Mouse (Mus musculus): ENCODE data around the gene Arhgef3.

The Arhgef3 gene

DNA sequence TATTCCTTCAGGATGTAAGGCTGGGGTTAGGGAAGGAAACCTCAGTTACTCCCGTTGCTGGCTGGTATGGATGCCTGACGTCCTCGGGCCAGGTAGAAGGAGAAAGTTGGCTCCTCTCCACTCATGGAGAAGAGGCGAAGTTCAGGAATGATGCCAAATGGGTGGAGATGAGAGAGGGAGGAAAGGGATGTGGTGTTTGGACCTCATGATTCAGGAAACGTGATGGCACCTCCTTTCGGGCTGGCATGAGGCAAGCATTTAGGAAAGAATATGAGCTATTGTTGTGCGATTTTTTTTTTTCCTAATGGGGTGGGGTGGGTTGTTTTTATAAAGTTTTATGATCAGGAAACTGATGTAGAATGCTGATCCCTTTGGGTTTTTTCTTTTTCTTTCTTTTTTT lies 210.0 kb downstream of the Arhgef3 start:
- DNase-seq = peak in 1 of 2 experiments; percentile 26

DNA sequence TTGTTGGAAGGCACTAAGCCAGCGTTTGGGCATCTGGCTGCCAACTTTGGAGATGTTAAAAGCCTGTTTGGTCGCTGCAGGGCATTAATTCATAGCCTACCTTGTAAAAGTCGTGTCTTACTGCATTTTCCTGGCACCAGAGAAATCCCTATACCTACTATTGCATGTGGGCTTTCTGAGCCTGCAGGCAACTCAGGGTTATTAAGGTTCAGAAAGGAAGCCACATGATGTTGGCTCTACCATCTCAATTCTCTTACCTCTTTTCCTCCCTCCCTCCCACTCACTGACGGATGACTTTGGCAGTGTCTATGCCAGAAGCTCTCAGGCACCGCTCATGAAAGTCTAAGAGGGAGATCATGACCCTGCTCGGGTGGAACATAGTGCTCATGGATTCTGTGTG lies 210.8 kb downstream of the Arhgef3 start:
- DNase-seq = no peak

DNA sequence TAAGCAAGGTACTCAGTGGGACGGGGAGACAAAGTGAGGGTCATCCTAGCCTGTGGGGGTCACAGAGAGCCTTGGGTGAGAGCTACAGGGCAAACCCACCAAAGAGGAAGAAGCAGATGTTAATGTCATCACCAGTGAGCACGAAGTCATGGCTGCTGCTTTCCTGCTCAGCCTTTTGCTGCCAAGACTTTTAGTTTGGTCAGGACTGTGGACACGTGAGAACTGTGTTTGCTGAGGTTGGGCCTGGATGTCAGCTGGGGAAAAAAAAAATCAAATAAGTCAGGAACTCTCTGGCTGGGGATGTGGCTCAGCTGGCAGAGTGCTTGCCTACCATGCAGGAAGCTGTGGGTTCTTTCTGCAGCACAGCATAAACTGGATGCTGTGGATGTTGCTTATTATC lies 213.2 kb downstream of the Arhgef3 start:
- DNase-seq = no peak

DNA sequence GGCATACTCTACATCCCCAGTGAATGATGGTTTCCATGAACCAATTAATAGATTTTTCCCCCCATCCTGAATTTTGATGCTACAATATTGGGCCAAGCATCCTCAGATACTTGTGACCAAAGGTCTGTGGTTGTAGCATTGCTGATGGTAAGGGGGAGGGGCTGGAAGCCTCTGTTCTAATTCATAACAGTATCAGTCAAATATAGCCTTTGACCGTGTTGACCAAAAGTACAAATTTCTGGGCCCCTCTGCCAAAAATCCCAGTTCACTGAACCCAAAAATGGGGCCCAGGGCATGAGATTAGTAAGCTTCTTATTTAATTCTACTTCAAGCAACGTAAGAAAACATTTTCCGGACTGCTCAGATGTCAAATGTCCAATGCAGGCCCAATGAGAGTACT lies 214.3 kb downstream of the Arhgef3 start:
- DNase-seq = no peak

DNA sequence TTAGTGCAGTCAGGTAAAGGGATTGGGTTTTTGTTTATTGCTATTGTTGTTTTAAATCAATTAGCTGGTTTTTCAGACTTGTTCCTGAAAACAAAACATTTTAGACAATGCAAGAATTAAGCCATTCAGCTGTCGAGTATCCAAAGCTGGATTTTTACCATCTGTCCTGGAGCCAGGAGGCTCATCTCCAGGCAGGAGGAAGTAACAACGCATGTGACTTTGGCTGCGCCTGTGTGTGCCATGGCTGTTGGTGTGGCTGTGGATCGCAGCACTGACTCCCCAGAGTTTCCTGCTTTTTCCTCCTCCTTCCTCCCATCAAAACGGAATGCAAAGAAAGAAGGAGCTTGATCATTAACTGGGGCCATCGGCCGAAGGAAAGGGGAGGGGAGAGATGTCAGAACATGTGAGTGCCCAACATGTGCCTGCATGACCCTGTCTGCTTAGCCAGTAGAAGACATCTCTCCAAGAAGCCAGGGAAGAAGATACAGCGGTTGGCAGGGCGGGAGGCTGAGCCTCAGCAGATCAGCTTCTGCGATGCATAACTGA lies 216.9 kb downstream of the Arhgef3 start:
- peak; percentile 65 to 78 for DNase-seq

DNA sequence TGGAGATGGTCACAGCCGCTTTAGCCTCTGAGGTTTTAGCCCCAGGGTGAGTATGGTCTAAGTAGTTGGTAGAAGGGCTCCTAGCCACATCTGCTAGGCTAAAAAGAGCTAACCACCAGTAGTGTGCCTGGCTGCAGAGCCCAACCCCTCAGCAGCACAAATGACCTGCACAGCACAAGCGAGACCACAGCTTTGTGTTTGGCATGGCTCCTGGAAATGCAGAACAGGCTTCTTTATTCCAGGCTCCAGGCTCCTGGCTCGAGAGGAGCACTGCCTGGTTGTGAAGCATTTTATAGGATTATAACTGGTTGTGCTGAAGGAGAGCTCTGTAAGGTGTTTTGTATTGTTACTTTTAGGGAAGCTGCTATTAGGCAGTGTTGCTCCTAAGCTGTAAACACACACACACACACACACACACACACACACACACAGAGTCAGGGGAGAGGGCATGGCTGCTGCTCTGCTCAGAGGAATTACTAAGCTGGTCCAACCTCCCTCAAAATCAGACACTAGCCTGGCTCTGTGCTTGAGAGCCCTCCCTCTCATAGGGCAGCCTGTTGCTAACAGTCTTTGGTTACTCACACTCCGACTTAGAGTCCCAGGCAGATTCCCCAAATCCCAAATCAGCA lies 217.8 kb downstream of the Arhgef3 start:
- DNase-seq = peak; percentile 47 to 63

DNA sequence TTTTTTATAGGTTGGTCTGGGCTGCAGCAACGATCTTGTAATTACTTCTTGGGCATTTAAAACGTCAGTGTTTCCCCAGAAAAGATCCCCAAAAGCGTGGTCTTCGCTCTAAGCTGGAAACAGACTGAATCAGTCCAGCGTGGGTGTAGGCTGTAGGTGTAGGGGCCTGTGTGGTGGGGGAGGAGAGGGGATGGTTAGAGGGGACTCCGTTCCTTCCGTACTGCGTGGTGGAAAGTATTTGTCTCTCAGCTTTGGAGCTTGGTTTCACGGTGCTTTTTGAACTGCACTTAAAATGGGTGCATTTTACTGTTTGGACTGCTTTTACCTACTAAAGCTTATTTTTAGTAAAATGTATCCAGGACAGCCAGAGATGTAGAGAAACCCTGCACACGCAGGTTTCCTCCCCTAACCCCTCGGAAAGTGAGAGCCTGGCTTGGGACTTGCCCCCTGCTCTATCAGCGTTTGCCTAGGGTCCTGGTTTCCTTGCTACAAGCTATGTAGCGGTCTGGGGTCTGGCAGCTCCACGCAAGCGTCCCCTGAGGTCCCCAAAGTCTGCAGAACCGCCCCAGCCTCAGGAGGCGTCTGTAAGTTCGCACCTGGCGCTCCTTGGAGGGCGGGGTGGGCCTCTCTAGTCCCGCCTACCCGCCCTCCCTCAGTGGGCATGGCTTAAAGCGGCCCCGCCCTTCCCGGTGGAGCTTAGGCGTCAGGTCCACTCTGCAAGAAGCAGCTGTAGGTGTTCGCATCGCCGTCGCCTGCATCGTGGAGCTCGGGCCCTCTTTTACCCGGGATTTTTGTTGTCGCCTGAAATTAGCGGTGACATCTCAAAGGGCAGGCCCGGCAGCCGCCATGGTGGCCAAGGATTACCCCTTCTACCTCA lies 220.9 kb downstream of the Arhgef3 start:
- peak; percentile 94 to 96 for DNase-seq

DNA sequence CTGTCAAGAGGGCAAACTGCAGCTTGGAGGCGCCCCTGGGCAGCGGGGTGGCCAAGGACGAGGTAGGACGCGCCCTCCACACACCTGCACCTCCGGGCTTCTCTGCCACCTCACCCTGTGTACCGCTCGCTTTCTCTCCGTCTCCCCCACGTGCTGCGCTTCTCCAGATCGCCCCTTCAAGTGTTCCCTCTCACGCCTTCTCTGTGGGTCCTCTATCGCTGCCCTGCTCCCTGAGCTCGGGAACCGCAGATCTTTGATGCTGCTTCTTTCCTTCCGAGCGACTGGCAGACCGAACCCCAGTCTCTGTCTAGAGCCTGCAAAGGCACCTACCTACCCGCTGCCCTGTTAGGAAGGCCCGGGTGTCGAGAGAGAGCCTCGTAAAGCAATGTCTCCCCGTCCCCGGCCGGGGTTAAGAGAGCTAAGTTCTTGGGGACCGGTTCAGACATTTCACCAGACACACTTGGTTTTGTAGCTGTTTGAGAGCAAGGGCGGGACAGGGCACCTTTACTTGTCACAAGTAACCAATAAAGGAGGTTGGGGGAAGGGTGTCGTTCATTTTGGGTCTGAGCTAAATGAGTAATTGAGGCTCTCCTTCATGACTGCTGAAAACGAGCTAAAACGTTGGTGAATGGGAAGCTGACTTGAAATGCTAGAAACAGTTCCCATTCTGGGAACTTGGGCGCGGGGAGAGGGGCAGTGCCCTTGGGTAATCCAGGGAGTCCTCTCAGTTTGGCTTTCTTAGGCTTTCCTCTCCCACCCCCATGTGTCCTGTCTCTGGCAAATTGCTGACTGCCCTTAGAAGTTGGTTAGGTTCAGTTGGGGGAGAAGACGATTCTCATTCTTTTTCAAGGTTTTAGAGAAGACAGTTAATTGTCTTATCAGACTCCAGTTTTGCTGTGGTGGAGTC lies 221.8 kb downstream of the Arhgef3 start:
- DNase-seq = peak in 1 of 2 experiments; percentile 60

DNA sequence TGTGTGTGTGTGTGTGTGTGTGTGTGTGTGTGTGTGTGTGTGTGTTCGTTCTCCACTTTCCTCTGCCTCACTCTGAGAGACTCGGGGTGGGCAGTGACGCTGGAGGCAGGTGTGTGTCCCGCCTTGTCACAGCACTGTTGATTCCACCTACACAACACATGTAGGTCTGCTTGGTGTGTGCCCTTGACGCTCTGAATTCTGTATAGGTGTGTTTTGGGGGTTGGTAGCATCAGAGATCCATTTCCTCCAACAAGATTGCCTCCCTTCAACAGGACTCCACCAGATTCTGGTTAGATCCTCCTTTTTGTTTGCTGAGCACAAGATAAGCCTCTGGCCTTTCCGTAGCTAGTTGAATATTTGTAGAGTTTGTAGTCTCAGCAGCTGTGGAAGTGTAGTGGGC lies 222.5 kb downstream of the Arhgef3 start:
- peak; percentile 48 to 57 for DNase-seq

DNA sequence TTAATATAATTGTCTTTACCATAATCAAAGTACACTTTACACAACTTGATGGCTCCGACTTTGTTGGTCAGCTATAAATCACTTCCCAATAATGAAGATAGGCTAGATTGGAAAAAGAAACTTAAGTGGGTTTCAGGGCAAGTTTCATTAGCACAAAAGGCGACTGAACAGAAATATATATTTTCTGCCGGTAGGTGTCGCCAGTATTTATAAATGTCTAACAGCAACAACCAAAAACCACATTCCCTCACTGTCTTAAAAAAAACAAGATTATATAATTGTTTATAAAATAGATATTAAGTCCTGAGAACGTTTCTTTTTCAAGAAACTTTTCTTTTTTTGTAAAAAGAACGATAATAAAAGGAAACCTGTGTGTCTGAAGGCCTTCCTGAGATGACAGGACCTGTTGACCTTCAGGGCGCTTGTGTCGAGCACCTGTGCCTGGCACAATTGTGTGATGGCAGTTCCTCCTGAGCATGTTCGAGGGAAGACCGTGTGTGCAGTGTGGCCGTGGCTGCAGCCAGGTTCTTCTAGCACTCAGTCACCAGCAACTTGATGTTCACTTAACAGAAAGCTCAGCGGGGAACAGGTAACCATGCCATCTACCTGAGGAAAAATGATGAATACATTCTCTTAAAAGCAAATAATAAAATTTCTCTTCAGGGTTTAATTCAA lies 223.5 kb downstream of the Arhgef3 start:
- peak; percentile 48 to 73 for DNase-seq

DNA sequence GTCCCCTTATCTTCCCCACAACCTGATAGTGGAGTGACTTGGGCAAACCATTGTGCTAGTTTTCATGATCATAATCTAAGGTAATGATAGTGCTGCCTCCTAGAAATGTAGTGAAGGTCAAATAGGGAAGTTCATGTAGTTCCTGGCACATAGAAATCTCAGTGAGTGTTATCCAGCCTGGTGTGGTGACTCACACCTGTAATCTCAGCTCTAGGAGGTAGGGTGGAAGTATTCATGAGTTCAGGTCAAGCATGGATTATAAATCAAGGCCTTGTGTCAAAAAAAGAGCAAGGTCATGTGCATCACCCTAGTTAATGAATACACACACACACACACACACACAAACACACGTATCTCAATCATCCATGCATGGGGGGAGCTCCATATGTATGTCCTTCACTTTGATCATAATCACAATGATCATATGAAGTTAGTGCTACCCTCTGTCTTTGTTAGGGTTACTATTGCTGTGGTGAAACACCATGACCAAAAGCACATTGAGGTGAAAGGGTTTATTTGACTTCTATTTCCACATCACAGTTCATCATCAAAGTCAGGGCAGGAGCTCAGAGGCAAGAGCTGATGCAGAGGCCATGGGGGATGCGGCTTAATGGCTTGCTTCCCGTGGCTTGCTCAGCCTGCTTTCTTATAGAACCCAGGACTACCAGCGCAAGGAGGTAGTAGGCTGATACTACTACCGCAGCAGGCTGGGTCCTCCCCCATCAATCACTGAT lies 226.2 kb downstream of the Arhgef3 start:
- no peak for DNase-seq

DNA sequence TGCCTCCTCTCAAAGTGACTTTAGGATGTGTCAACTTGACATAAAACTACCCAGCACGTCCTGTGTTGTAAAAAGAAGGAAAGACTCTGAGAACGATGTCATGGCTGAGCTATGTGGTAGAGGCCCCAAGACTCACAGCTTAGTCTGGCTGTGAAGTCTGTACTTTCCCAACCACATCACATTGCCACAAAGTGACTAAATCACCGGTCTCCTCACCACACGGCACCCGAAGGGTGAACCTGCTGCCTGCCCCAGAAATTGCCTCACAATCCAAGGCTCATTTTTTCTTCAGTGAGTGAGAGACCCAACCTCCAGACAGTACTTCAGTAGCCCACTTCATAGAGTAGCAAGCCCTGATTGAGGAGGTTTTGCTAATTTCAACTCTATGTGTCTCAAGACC lies 226.8 kb downstream of the Arhgef3 start:
- no peak for DNase-seq

DNA sequence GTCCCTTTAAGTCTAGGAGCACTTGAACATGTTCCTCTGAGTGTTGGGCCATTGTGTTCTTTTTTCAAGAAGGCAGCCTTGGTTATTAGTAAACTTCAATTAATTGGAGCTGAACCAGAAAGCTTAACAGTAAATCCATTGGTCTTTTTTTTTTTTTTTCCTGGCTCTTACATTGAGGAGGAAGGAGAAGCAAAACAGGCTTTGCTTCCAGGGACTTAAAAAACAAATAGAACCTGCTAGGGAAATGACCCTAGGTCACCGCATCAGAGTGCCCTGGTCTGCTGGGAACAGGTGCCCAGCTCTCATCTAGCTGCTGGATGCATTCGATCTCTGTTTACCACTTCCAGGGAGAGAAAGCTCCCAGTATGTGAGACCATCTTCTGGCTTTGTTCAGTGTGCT lies 227.8 kb downstream of the Arhgef3 start:
- DNase-seq = no peak

DNA sequence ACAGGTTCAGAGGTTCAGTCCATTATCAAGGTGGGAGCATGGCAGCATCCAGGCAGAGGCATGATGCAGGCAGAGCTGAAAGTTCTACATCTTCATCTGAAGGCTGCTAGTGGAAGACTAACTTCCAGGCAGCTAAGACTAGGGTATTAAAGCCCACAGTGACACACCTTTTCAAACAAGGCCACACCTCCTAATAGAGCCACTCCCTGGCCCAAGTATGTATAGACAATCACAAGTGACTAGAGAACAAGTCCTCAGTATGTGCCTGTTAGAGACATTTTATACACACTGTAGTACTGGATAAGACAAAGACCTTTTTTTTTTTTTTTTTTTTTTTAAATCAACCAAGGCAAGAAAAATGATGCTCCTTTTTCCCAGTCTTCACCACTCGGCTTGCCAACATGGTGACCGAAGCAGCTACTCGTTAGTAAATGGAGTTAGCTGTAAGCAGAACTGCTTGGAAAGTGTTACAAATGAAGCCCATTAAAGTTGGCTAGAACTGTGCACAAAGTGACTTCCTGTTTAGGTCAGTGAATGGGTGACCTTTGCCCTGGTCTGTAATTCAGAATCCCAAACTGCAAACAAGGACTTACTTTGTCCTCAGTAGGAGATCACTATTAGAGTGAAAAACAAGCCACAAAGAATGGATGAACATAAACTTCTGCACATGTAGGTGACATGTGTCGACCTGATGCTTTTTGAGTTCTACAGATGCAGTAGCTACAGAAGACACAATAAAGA lies 229.7 kb downstream of the Arhgef3 start:
- no peak for DNase-seq

DNA sequence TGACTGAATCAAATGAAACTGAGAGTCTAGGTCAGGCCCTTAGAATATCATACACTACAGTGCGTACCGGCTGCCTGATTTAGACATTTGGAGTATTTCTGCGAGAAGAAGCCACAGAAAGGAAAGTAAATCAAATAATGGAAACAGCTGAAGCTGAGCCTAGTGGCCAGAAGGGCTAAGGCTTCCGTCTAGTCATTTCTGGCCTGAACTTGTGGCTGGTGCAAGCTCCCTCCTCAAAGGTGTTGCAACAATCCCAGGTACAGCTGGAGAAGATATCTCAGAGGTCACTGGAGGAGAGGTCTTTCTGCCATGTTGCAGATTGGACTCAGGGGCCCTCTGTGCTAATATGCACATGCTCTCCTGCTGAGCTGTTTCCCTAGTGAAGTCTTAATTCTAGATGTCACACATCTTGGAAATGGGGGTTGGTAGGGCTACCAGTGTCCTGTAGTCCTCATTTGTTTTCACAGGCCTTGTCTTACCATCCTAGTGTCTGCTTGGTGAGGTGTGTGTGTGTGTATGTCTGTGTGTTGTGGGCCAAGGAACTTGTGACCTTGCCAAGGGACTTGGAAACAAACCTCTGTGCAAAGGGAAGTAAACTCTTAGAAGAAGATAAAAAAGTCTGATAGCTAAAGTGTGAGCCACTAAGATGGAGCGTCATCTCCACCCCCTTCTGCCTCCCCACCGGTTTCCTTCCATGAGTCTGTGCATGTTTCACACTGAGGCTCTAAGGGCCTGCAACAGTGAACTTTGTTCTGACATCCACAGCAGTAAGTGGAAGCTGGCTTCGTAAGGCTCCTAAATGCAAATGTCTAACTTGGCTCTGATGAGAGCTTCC lies 230.6 kb downstream of the Arhgef3 start:
- DNase-seq = no peak

DNA sequence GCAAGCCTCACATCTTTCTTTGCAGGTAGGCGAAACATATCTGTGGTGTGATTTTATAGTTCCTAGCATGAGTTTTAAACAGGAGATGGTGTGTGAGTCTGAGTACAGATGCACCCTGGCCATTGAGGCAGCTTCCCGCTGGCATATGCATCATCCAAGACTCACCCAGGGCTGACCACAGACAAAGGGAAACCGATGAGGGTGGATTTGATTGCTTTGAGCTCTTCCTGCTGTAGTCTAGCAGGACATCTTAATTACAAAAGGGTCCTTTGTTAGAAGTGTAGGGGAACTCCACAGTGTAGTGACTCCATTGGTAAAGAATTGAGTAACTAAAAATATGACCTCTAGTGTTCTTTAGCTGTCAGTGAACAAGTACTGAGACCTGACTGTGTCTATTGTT lies 232.5 kb downstream of the Arhgef3 start:
- DNase-seq = no peak

DNA sequence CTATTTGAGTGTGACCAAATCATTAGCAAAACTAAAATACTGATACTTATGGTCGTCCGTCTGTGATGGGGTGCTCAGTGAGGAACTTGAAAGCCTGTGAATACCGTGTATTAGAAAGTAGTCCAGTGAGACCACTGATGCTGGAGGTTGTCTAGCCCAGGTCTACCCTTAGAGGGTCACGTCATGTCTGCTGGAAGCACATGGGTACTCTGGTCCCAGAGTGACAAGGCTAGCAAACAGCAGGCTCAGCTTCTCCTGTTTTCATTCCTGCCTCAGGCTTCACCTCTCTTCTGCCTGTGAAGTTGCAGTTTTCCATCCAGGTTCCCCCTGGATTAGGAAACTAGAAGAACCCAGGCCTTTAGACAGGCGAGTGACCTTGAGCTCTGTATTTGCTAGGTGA lies 233.0 kb downstream of the Arhgef3 start:
- no peak for DNase-seq

DNA sequence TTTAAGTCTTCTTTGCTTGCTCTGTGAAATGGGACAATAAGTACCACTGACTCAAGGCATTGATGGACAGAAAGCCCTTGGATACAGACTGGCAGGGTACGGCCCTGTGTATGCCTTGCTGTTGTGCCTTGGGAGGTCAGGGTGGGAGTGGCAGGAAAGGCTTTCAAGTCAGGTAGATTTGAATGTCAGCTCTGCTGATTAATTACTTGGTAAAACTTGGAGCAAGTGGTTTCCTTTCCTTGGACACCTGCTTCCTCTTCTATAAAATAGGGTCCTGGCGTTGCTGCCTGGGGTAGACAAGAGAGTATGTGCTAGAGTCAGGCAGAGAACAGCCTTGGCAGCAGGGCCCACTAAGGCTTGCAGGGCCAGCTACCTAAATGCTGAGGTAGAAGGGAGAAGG lies 233.4 kb downstream of the Arhgef3 start:
- no peak for DNase-seq

DNA sequence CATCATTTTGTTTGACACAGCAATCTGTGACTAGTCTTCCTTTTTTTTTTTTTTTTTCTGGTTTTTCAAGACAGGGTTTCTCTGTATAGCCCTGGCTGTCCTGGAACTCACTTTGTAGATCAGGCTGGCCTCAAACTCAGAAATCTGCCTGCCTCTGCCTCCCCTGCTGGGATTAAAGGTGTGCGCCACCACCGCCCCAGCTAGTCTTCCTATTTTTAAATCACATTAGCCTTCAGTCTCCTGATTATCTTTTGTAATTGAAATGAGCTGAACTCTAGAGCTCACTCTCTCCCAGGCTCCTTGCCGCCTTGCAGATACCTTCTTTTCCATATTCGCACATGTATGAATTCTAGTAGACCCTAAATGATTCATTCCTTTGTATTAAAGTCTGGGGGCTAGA lies 234.0 kb downstream of the Arhgef3 start:
- no peak for DNase-seq

DNA sequence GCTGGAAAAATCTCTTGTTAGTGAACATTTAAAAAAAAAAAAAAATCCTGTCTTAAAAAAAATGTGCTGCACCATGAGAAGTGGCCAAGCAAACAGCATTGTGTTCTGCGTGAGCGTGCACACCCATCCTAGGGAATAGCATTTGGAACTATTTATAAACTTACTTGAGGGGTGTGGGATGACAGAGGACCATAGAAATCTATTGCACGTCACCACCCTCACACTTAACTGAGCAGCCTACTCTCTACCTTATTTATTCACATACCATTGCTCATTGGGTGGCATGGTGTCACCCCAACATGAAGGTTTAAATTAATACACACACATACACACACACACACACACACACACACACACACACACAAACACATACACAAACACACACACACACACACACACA lies 234.4 kb downstream of the Arhgef3 start:
- no peak for DNase-seq

All from cerebellum, postnatal 25 days (tissue).